Mouse (Mus musculus): ENCODE measurements at regions not wholly inside any gene's neighbourhood (a gene's known extent, or its start where the extent isn't known, plus 50 kb on each side); places are given as distances from the start of the nearest gene placed in this dataset.

DNA sequence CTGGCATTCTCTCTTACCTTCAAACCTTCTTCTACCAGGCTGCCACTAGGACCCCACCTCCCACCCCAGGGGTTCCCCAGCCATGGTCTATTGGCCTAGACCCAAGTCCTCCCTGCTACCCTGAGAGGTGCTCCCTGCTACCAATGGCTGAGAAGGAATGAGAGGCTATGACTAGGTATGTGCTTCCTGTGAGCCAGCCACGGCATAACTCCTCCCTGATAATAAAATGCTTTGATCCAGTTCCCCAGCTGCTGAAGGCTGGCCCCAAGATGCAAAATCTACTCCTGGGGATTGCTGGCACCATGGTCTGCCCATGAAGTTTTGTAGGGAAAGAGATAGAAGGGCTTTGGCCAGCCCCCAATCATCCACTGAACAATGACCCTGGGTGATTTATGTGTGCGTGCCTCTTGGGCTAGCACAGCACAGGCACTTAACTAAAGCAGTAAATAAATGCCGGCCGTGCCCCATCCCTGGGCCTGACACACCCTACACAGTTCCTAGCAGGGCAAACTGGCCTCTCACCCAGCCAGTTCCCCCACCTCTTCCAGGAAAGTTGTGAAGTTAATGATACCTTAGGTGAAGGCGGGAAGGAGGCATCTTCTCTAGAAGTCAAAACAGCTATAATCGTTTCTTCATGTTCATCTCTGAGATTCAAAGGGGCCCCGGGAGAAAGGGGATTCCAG, 145.8 kb downstream of the 2410131K14Rik start:
- TF ChIP-seq POLR2A (IDR thresholded peaks at IDR 0.05; ENCODE audit: low read depth, low read length) (no peak), CTCF (IDR thresholded peaks at IDR 0.05; ENCODE audit: borderline replicate concordance, insufficient read depth, low read length) (no peak)
